Mouse (Mus musculus): ENCODE data around the gene Slc7a6.

DNA sequence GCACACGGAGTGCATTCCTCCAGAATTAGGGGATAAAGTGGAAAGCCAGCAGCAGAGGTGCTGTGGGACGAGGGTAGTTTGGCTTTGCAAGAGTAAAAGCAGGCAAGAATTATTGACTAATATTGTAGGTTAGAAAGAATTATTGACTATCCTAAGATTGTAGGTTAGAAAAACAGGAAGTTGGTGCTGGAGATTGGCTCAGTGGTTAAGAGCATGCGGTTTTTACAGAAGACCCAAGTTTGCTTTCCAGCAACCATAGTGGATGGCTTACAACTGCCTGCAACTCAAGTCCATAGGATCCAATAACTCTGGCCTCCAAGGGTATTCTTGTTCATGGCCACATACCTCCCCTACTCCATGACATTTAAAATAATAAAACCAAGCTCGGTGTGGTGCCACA is 22.6 kb upstream of the Slc7a6 start:
- TF ChIP-seq CTCF (IDR thresholded peaks at IDR 0.05; ENCODE audit: control insufficient read depth, insufficient read depth, insufficient read length) (no peak), USF1 (IDR thresholded peaks at IDR 0.05; ENCODE audit: low read depth) (no peak)

Measured in C2C12 (cell line).